Mouse (Mus musculus): ENCODE measurements at regions not wholly inside any gene's neighbourhood (a gene's known extent, or its start where the extent isn't known, plus 50 kb on each side); places are given as distances from the start of the nearest gene placed in this dataset.
"Not testable (repeated sequence)": the region's sequence is repeated elsewhere in the genome, so short reads cannot be mapped to it uniquely, and the experiment has no call there.

DNA sequence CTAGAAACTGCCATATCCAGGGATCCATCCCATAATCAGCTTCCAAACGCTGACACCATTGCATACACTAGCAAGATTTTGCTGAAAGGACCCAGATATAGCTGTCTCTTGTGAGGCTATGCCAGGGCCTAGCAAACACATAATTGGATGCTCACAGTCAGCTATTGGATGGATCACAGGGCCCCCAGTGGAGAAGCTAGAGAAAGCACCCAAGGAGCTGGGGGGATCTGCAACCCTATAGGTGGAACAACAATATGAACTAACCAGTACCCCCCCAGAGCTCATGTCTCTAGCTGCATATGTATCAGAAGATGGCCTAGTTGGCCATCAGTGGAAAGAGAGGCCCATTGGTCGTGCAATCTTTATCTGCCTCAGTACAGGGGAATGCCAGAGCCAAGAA, 287.1 kb upstream of the Kcnh8 start:
- TF ChIP-seq CTCF (IDR thresholded peaks at IDR 0.05); EP300 (IDR thresholded peaks at IDR 0.05; ENCODE audit: insufficient read depth, low read depth, low read length); POLR2A (IDR thresholded peaks at IDR 0.05; ENCODE audit: insufficient read depth, low read depth, low read length): not testable (repeated sequence)
